Mouse (Mus musculus) MEL (cell line): ENCODE results near the gene Lrch3. TPM values are rescaled to one million over a fixed set of nuclear protein-coding genes. Genes with fewer than 3 reads are reported as not detected.

ENCODE experiments used
- DNase-seq: peaks from one replicate; pipeline ENCODE4 v3.0.0; 2011; ENCODE audit warnings: low read depth, low spot score
- H3K27ac ChIP-seq: 2 replicates; pipeline ENCODE4 v1.5.1; 2012; ENCODE audit warnings: low read depth, mild to moderate bottlenecking, control low read depth, low read length, moderate library complexity; ENCODE audit not compliant: control insufficient read depth
- H3K27me3 ChIP-seq, 2 experiments: fragments of 150-350 bp in 1 of 2; sonication (generic) in 1 of 2; 2 replicates each; pipeline ENCODE4 v1.6.1; 2012; ENCODE audit warnings: low read length in 2 of 2, mild to moderate bottlenecking in 2 of 2, improper control_type of control experiment in 1 of 2, moderate library complexity in 1 of 2; ENCODE audit not compliant: insufficient read depth in 2 of 2, control insufficient read depth in 1 of 2
- H3K36me3 ChIP-seq, 2 experiments: 2 replicates each; pipeline ENCODE4 v1.6.1; 2012 to 2014; ENCODE audit warnings: low read length in 2 of 2, improper control_type of control experiment in 1 of 2, inconsistent platforms in 1 of 2, mild to moderate bottlenecking in 1 of 2; ENCODE audit not compliant: insufficient read depth in 2 of 2, control insufficient read depth in 1 of 2
- H3K4me1 ChIP-seq, 2 experiments: fragments of 150-350 bp in 1 of 2; sonication (generic) in 1 of 2; 2 replicates each; pipeline ENCODE4 v1.6.1; 2012; ENCODE audit warnings: low read length in 2 of 2, improper control_type of control experiment in 1 of 2, mild to moderate bottlenecking in 1 of 2; ENCODE audit not compliant: insufficient read depth in 2 of 2, control insufficient read depth in 1 of 2
- H3K4me3 ChIP-seq, 2 experiments: fragments of 150-350 bp in 1 of 2; sonication (generic) in 1 of 2; 2 replicates each; pipeline ENCODE4 v1.5.1; 2012; ENCODE audit warnings: low read depth in 2 of 2, low read length in 2 of 2, mild to moderate bottlenecking in 2 of 2, moderate library complexity in 2 of 2, control low read depth in 1 of 2, improper control_type of control experiment in 1 of 2; ENCODE audit not compliant: control insufficient read depth in 1 of 2, insufficient read depth in 1 of 2
- H3K79me2 ChIP-seq: 2 replicates; pipeline ENCODE4 v1.6.1; 2012; ENCODE audit warnings: mild to moderate bottlenecking, low read length, moderate library complexity; ENCODE audit not compliant: control insufficient read depth, poor library complexity, insufficient read depth
- H3K9ac ChIP-seq: 2 replicates; pipeline ENCODE4 v1.6.1; 2012; ENCODE audit warnings: low read depth, mild to moderate bottlenecking, control low read depth, low read length, moderate library complexity; ENCODE audit not compliant: control insufficient read depth, poor library complexity, severe bottlenecking
- H3K9me3 ChIP-seq: fragments of 150-350 bp; sonication (generic); replicated peaks from 2 replicates; pipeline ENCODE4 v1.6.1; 2012; ENCODE audit warnings: mild to moderate bottlenecking, low read length, improper control_type of control experiment, moderate library complexity; ENCODE audit not compliant: insufficient read depth
- BHLHE40 ChIP-seq: IDR thresholded peaks from 2 replicates; pipeline ENCODE4 v1.6.1; 2012; ENCODE audit warnings: low read depth, mild to moderate bottlenecking, inconsistent platforms, low read length, improper control_type of control experiment, borderline replicate concordance
- E2F4 ChIP-seq: IDR thresholded peaks from 2 replicates; pipeline ENCODE4 v1.6.1; 2011; ENCODE audit warnings: low read depth, low read length, improper control_type of control experiment, borderline replicate concordance
- ELF1 ChIP-seq: IDR thresholded peaks from 2 replicates; pipeline ENCODE4 v1.6.1; 2014; ENCODE audit warnings: low read depth, mild to moderate bottlenecking, inconsistent platforms, low read length, improper control_type of control experiment, moderate library complexity
- ETS1 ChIP-seq: IDR thresholded peaks from 2 replicates; pipeline ENCODE4 v1.6.1; 2012; ENCODE audit warnings: low read depth, mild to moderate bottlenecking, inconsistent platforms, low read length, improper control_type of control experiment, moderate library complexity
- JUND ChIP-seq: IDR thresholded peaks from 2 replicates; pipeline ENCODE4 v1.6.1; 2011; ENCODE audit warnings: low read depth, mild to moderate bottlenecking, improper control_type of control experiment, low read length
- KAT2A ChIP-seq: conservative IDR thresholded peaks from 2 replicates; pipeline ENCODE4 v1.6.1; 2012; ENCODE audit warnings: low read depth, low read length, improper control_type of control experiment, inconsistent platforms
- MAFK ChIP-seq: IDR thresholded peaks from 2 replicates; pipeline ENCODE4 v1.6.1; 2011; ENCODE audit warnings: low read depth, mild to moderate bottlenecking, low read length, improper control_type of control experiment, borderline replicate concordance
- MAZ ChIP-seq: IDR thresholded peaks from 2 replicates; pipeline ENCODE4 v1.6.1; 2012; ENCODE audit warnings: low read depth, mild to moderate bottlenecking, inconsistent platforms, low read length, improper control_type of control experiment
- MEF2A ChIP-seq: IDR thresholded peaks from 2 replicates; pipeline ENCODE4 v1.6.1; 2014; ENCODE audit warnings: low read depth, mild to moderate bottlenecking, inconsistent platforms, low read length, improper control_type of control experiment; ENCODE audit not compliant: poor library complexity, insufficient replicate concordance, severe bottlenecking; ENCODE audit errors: extremely low read depth
- POLR2A ChIP-seq, 2 experiments: IDR thresholded peaks; 2 replicates each; pipeline ENCODE4 v1.6.1; 2011 to 2012; ENCODE audit warnings: low read length in 2 of 2, mild to moderate bottlenecking in 2 of 2, control low read depth in 1 of 2, improper control_type of control experiment in 1 of 2, low read depth in 1 of 2, moderate library complexity in 1 of 2; ENCODE audit not compliant: control insufficient read depth in 1 of 2, insufficient read depth in 1 of 2, poor library complexity in 1 of 2
- POLR2AphosphoS2 ChIP-seq: IDR thresholded peaks from 2 replicates; pipeline ENCODE4 v1.6.1; 2011; ENCODE audit warnings: low read length, improper control_type of control experiment
- POLR2AphosphoS5 ChIP-seq: IDR thresholded peaks from 2 replicates; pipeline ENCODE4 v1.6.1; 2012; ENCODE audit warnings: low read depth, borderline replicate concordance, mild to moderate bottlenecking, inconsistent platforms, low read length, moderate library complexity, mixed read lengths
- RAD21 ChIP-seq: IDR thresholded peaks from 2 replicates; pipeline ENCODE4 v1.6.1; 2011; ENCODE audit warnings: mild to moderate bottlenecking, low read depth, low read length, improper control_type of control experiment
- RCOR1 ChIP-seq: IDR thresholded peaks from 2 replicates; pipeline ENCODE4 v1.6.1; 2012; ENCODE audit warnings: low read depth, mild to moderate bottlenecking, inconsistent platforms, low read length, improper control_type of control experiment
- SIN3A ChIP-seq: IDR thresholded peaks from 2 replicates; pipeline ENCODE4 v1.6.1; 2012; ENCODE audit warnings: low read length, improper control_type of control experiment, inconsistent platforms
- TAL1 ChIP-seq: IDR thresholded peaks from 2 replicates; pipeline ENCODE4 v1.6.1; 2012; ENCODE audit warnings: mild to moderate bottlenecking, inconsistent platforms, low read length, moderate library complexity, mixed read lengths
- TBP ChIP-seq: IDR thresholded peaks from 2 replicates; pipeline ENCODE4 v1.8.0; 2011; ENCODE audit warnings: low read depth, low read length, improper control_type of control experiment
- TCF12 ChIP-seq: IDR thresholded peaks from 2 replicates; pipeline ENCODE4 v1.6.1; 2014; ENCODE audit warnings: low read depth, mild to moderate bottlenecking, inconsistent platforms, low read length, improper control_type of control experiment, moderate library complexity
- USF1 ChIP-seq: IDR thresholded peaks from 2 replicates; pipeline ENCODE4 v1.6.1; 2014; ENCODE audit warnings: low read depth, mild to moderate bottlenecking, inconsistent platforms, low read length, improper control_type of control experiment, moderate library complexity
- USF2 ChIP-seq, 2 experiments: IDR thresholded peaks; 2 replicates each; pipeline ENCODE4 v1.6.1; 2011 to 2012; ENCODE audit warnings: improper control_type of control experiment in 2 of 2, low read length in 2 of 2, borderline replicate concordance in 1 of 2, inconsistent platforms in 1 of 2, low read depth in 1 of 2, mild to moderate bottlenecking in 1 of 2; ENCODE audit not compliant: insufficient read depth in 1 of 2
- ZC3H11A ChIP-seq: IDR thresholded peaks from 2 replicates; pipeline ENCODE4 v1.6.1; 2012; ENCODE audit warnings: low read depth, mild to moderate bottlenecking, inconsistent platforms, low read length, improper control_type of control experiment
- ZKSCAN1 ChIP-seq: IDR thresholded peaks from 2 replicates; pipeline ENCODE4 v1.6.1; 2012; ENCODE audit warnings: low read depth, mild to moderate bottlenecking, inconsistent platforms, low read length, improper control_type of control experiment, moderate library complexity
- ZMIZ1 ChIP-seq: IDR thresholded peaks from 2 replicates; pipeline ENCODE4 v1.6.1; 2012; ENCODE audit warnings: low read depth, mild to moderate bottlenecking, inconsistent platforms, low read length, improper control_type of control experiment, moderate library complexity
- polyA plus RNA-seq, 2 experiments: library from polyadenylated mRNA; stranded (reverse) in 1 of 2; unstranded in 1 of 2; fragments of >175 nt in 1 of 2; fragments of >200 nt in 1 of 2; gene quantifications; 2 replicates each; pipeline versions ENCODE4 v1.2.1 to v1.2.4; 2012; ENCODE audit warnings: low replicate concordance in 2 of 2, low read depth in 1 of 2; ENCODE audit not compliant: insufficient read length in 2 of 2, insufficient read depth in 1 of 2, missing spikeins in 1 of 2
- total RNA-seq: library from RNA; depleted of rRNA; stranded (reverse); fragments of 300-350 nt; gene quantifications from 2 replicates; pipeline ENCODE4 v1.2.3, GENCODE M21; 2012

The Lrch3 gene
- total and polyA plus RNA-seq, 3 experiments, result 8.6 to 17.0 TPM; not detected in 1

- Histone ChIP-seq H3K36me3 (peaks cover 0 to 14% of the 10 kb centered on the region in 2 experiments; a peak in 2 of 4 replicates), H3K27me3 (no peaks in the 10 kb centered on the region), H3K9ac (no peak overlapping the region), H3K9me3 (no peaks in the 10 kb centered on the region), H3K27ac (no peak overlapping the region), H3K79me2 (no peaks in the 10 kb centered on the region), H3K4me3 (no peak overlapping the region), H3K4me1 (no peaks in the 10 kb centered on the region)
- no peak for DNase-seq
- TF ChIP-seq MEF2A (no peak), POLR2A (IDR thresholded peaks at IDR 0.05; ENCODE audit: control insufficient read depth in 1 of 2, insufficient read depth in 1 of 2, low read depth in 1 of 2, low read length in 2 of 2, poor library complexity in 1 of 2) (no peak), TCF12 (no peak), ELF1 (no peak), ETS1 (no peak), POLR2AphosphoS2 (no peak), USF1 (no peak), MAFK (no peak), BHLHE40 (no peak), POLR2AphosphoS5 (no peak), MAZ (no peak), TBP (no peak), ZC3H11A (no peak), USF2 (IDR thresholded peaks at IDR 0.05; ENCODE audit: borderline replicate concordance in 1 of 2, insufficient read depth in 1 of 2, low read depth in 1 of 2, low read length in 2 of 2) (no peak), ZKSCAN1 (no peak), TAL1 (no peak), RCOR1 (no peak), JUND (no peak)
Measured at GRCm38 (mm10) chr16:33007436-33007835, 93.5 kb downstream of the Lrch3 start.

- H3K4me3 ChIP-seq, result no peak overlapping the region
- no peak for DNase-seq
- no peaks in the 10 kb centered on the region for H3K79me2 ChIP-seq
- no peak overlapping the region for H3K27ac ChIP-seq
- H3K9me3 ChIP-seq, result no peaks in the 10 kb centered on the region
- H3K36me3 ChIP-seq, result peaks cover 0 to 12% of the 10 kb centered on the region in 2 experiments; a peak in 2 of 4 replicates
- TF ChIP-seq USF1 (no peak), E2F4 (no peak), MAZ (no peak), ELF1 (no peak), ZMIZ1 (no peak), SIN3A (no peak), RAD21 (no peak), ZKSCAN1 (no peak), KAT2A (no peak)
- TF ChIP-seq, all 39 proteins: peak for 0
- Histone ChIP-seq H3K9ac (no peak overlapping the region), H3K4me1 (no peaks in the 10 kb centered on the region), H3K27me3 (no peaks in the 10 kb centered on the region)
Measured at GRCm38 (mm10) chr16:33010166-33010565, 96.3 kb downstream of the Lrch3 start.
